Mouse (Mus musculus) lung, postnatal 0 days (tissue): ENCODE results near the gene Gbp5.

Experiments used
- CTCF ChIP-seq: IDR thresholded peaks from 2 replicates; pipeline ENCODE4 v1.5.1; 2016; ENCODE audit warnings: antibody characterized with exemption, mild to moderate bottlenecking
- EP300 ChIP-seq: IDR thresholded peaks from 2 replicates; pipeline ENCODE4 v1.6.1; 2016; ENCODE audit warnings: antibody characterized with exemption, mild to moderate bottlenecking, control low read depth

- peak; percentile 89 for TF ChIP-seq EP300
- no peak for TF ChIP-seq CTCF
These were observed 39.6 kb upstream of the Gbp5 start for GRCm38 (mm10) chr3:142454198-142454597.
